Mouse (Mus musculus): ENCODE data around the gene Rsf1. TPM values are rescaled to one million over a fixed set of nuclear protein-coding genes. Genes with fewer than 3 reads are reported as not detected.

Gene Rsf1
- total and polyA plus RNA-seq, 2 experiments from 2014 or later, result 22.1 to 27.8 TPM

DNA sequence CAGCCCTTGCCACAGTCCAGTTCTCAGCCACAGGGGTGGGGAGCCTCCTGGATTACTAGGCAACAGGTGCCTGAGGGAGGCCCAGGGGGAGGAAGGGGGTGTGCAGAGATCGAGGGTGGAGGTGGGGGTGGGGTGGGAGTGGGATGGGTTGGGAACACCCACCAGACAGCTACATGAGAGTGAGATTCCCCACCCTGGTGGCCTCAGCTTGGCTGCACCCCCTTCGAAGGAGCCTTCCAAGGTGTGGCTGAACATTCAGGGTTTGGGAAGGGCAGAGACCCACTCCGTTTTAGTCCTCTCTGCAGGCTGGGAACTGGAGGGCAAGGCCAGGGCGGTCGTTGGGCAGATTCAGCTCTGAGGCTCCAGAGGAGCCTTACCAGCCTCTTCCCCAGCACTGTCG is 11.6 kb downstream of the Rsf1 start:
- Histone ChIP-seq H3K36me3 (ENCODE audit: insufficient read depth) (peaks cover 4% of the 10 kb centered on the region; the same call in 1 of the 2 replicates), H3K9ac (no peak overlapping the region), H3K27me3 (ENCODE audit: insufficient read depth, low read length) (no peaks in the 10 kb centered on the region), H3K4me1 (ENCODE audit: insufficient read depth) (no peaks in the 10 kb centered on the region), H3K4me2 (ENCODE audit: low read depth) (no peak overlapping the region), H3K27ac (ENCODE audit: low read depth, low read length) (no peak overlapping the region), H3K4me3 (ENCODE audit: low read depth, low read length) (no peak overlapping the region), H3K9me3 (ENCODE audit: low read length) (no peaks in the 10 kb centered on the region)
- no peak for DNase-seq
- ATAC-seq, result no peak
- TF ChIP-seq CTCF (IDR thresholded peaks at IDR 0.05; ENCODE audit: low read depth), result no peak
- WGBS, result 87% methylated on average over 6 of the region's 6 CpGs

GRCm38 (mm10) chr7:97592396-97592795 is 12.7 kb downstream of the Rsf1 start:
- peaks cover 4% of the 10 kb centered on the region; the same call in 1 of the 2 replicates for H3K36me3 ChIP-seq (ENCODE audit: insufficient read depth)
- H3K27ac ChIP-seq (ENCODE audit: low read depth, low read length), result no peak overlapping the region
- no peaks in the 10 kb centered on the region for H3K4me1 ChIP-seq (ENCODE audit: insufficient read depth)
- no peak for DNase-seq
- no peak overlapping the region for H3K9ac ChIP-seq
- no peaks in the 10 kb centered on the region for H3K9me3 ChIP-seq (ENCODE audit: low read length)
- no peak overlapping the region for H3K4me2 ChIP-seq (ENCODE audit: low read depth)
- TF ChIP-seq CTCF (IDR thresholded peaks at IDR 0.05; ENCODE audit: low read depth), result no peak
- no peak for ATAC-seq
- H3K27me3 ChIP-seq (ENCODE audit: insufficient read depth, low read length), result no peaks in the 10 kb centered on the region
- no peak overlapping the region for H3K4me3 ChIP-seq (ENCODE audit: low read depth, low read length)
- WGBS, result 96% methylated on average over 4 of the region's 4 CpGs

DNA sequence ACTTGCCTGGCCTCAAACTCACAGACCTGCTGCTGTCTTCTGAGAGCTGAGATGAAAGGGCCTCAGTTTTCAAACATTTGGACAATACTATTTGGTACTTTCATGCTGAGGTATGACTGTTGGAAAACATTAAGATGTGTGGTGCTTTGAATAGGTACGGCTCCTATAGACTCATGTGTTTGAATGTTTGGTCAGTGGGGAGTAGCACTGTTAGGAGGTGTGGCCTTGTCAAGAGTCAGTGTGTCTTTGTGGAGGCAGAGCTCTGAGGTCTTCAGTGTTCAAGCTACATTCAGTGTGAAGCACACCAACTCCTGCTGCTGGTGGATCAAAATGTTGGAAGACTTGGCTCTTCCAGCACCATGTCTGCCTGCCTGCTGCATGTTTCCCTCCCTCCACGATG is 13.8 kb downstream of the Rsf1 start:
- no peak overlapping the region for H3K27ac ChIP-seq (ENCODE audit: low read depth, low read length)
- H3K9me3 ChIP-seq (ENCODE audit: low read length), result no peaks in the 10 kb centered on the region
- no peak for ATAC-seq
- no peak for TF ChIP-seq CTCF (IDR thresholded peaks at IDR 0.05; ENCODE audit: low read depth)
- no peak overlapping the region for H3K4me2 ChIP-seq (ENCODE audit: low read depth)
- H3K36me3 ChIP-seq (ENCODE audit: insufficient read depth), result peaks cover 4% of the 10 kb centered on the region; the same call in 1 of the 2 replicates
- no peak for DNase-seq
- H3K4me3 ChIP-seq (ENCODE audit: low read depth, low read length), result no peak overlapping the region
- H3K9ac ChIP-seq, result no peak overlapping the region
- WGBS, result 91% methylated on average over 2 of the region's 2 CpGs
- H3K4me1 ChIP-seq (ENCODE audit: insufficient read depth), result no peaks in the 10 kb centered on the region
- H3K27me3 ChIP-seq (ENCODE audit: insufficient read depth, low read length), result no peaks in the 10 kb centered on the region

DNA sequence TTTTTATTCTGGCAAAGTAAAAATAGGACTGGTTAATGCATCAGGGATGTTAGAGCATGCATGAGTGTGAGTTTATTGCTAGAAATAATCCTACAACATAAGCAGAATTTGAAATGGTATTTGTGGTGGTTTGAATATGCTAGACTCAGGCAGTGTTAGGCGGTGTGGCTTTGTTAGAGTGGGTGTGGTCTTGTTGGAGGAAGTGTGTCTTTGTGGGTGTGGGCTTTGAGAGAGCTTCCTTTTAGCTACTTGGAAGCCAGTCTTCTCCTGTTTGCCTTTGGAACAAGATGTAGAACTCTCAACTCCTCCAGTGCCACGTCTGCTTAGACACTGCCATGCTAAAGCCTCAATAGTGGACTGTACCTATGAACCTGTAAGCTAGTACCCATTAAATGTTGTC is 18.9 kb downstream of the Rsf1 start:
- no peak for ATAC-seq
- 97% methylated on average over 2 of the region's 2 CpGs for WGBS

DNA sequence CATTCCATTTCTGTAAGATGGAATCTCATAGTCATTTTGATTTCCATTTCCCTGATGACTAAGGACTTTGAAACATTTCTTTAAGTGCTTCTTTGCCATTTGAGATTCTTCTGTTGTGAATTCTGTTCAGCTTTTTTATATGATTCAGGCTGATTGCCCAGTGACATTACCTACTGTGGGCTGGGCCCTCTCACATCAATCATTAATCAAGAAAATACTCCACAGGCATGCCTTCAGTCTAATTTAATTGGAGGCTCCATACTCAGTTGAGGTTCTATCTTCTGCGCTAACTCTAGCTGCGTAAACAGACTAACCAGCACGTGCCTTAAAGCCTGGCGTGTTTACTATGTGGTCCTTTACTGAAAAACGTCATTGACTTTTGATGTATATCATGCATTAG is 41.7 kb downstream of the Rsf1 start:
- no peaks in the 10 kb centered on the region for H3K9me3 ChIP-seq (ENCODE audit: low read length)

More for the DNA sequence above, 18.9 kb downstream of the Rsf1 start:
- TF ChIP-seq CTCF (IDR thresholded peaks at IDR 0.05; ENCODE audit: low read depth), result no peak
- Histone ChIP-seq H3K27ac (ENCODE audit: low read depth, low read length) (no peak overlapping the region), H3K27me3 (ENCODE audit: insufficient read depth, low read length) (no peaks in the 10 kb centered on the region), H3K4me2 (ENCODE audit: low read depth) (no peak overlapping the region), H3K4me3 (ENCODE audit: low read depth, low read length) (no peak overlapping the region), H3K4me1 (ENCODE audit: insufficient read depth) (no peaks in the 10 kb centered on the region), H3K36me3 (ENCODE audit: insufficient read depth) (no peaks in the 10 kb centered on the region), H3K9me3 (ENCODE audit: low read length) (no peaks in the 10 kb centered on the region), H3K9ac (no peak overlapping the region)
- no peak for DNase-seq

GRCm38 (mm10) chr7:97622676-97623075 is 43.0 kb downstream of the Rsf1 start:
- 94% methylated on average over 1 of the region's 1 CpGs for WGBS

More for the DNA sequence above, 41.7 kb downstream of the Rsf1 start:
- Histone ChIP-seq H3K4me3 (ENCODE audit: low read depth, low read length) (no peak overlapping the region), H3K9ac (no peak overlapping the region), H3K4me2 (ENCODE audit: low read depth) (no peak overlapping the region), H3K27me3 (ENCODE audit: insufficient read depth, low read length) (no peaks in the 10 kb centered on the region), H3K27ac (ENCODE audit: low read depth, low read length) (no peak overlapping the region), H3K36me3 (ENCODE audit: insufficient read depth) (0 out of 2 replicates have a peak, but pooled peaks cover 8% of the 10 kb centered on the region), H3K4me1 (ENCODE audit: insufficient read depth) (no peaks in the 10 kb centered on the region)
- TF ChIP-seq CTCF (IDR thresholded peaks at IDR 0.05; ENCODE audit: low read depth), result no peak
- DNase-seq (no peak), ATAC-seq (no peak)
- WGBS, result over 99% methylated on average over 5 of the region's 5 CpGs

DNA sequence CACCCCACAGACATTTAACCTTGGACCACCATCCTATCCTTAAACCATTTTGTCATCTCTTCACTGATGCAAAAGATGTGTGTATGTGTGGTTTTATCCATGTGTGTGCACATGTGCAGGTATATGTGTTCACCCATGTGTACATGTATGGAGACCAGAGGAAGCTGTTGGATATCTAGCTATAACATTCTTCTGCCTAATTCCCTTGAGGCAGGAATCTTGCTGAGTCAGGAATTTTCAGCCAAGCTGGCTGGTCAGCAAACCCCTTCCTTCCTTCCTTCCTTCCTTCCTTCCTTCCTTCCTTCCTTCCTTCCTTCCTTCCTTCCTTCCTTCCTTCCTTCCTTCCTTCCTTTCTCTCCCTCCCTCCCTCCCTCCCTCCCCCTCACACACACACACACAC is 43.7 kb downstream of the Rsf1 start:
- no peak for TF ChIP-seq CTCF (IDR thresholded peaks at IDR 0.05; ENCODE audit: low read depth)
- DNase-seq (no peak), ATAC-seq (no peak)
- Histone ChIP-seq H3K9me3 (ENCODE audit: low read length) (no peaks in the 10 kb centered on the region), H3K27me3 (ENCODE audit: insufficient read depth, low read length) (no peaks in the 10 kb centered on the region), H3K36me3 (ENCODE audit: insufficient read depth) (0 out of 2 replicates have a peak, but pooled peaks cover 2% of the 10 kb centered on the region), H3K27ac (ENCODE audit: low read depth, low read length) (no peak overlapping the region), H3K9ac (no peak overlapping the region), H3K4me1 (ENCODE audit: insufficient read depth) (no peaks in the 10 kb centered on the region), H3K4me3 (ENCODE audit: low read depth, low read length) (no peak overlapping the region), H3K4me2 (ENCODE audit: low read depth) (no peak overlapping the region)

More at GRCm38 (mm10) chr7:97622676-97623075, 43.0 kb downstream of the Rsf1 start:
- Histone ChIP-seq H3K27ac (ENCODE audit: low read depth, low read length) (no peak overlapping the region), H3K27me3 (ENCODE audit: insufficient read depth, low read length) (no peaks in the 10 kb centered on the region), H3K9me3 (ENCODE audit: low read length) (no peaks in the 10 kb centered on the region), H3K9ac (no peak overlapping the region), H3K4me1 (ENCODE audit: insufficient read depth) (no peaks in the 10 kb centered on the region), H3K4me3 (ENCODE audit: low read depth, low read length) (no peak overlapping the region), H3K36me3 (ENCODE audit: insufficient read depth) (0 out of 2 replicates have a peak, but pooled peaks cover 7% of the 10 kb centered on the region), H3K4me2 (ENCODE audit: low read depth) (no peak overlapping the region)
- no peak for DNase-seq
- no peak for ATAC-seq
- no peak for TF ChIP-seq CTCF (IDR thresholded peaks at IDR 0.05; ENCODE audit: low read depth)

Data from forebrain, postnatal 0 days (tissue).